Mouse (Mus musculus) embryo, embryonic 9.5 days (tissue): ENCODE data around the gene Rbm25.
"Not testable (repeated sequence)": the region's sequence is repeated elsewhere in the genome, so short reads cannot be mapped to it uniquely, and the experiment has no call there.

Experiments
- DNase-seq: peaks from one replicate; pipeline ENCODE4 v3.0.0-alpha.2; 2017; ENCODE audit errors: extremely low spot score

Rbm25 gene

GRCm38 (mm10) chr12:83630936-83631335, at the start of gene Rbm25:
Rbm25 (plus strand) TSS chr12:83631236.
- DNase-seq, result not testable (repeated sequence)

- DNase-seq, result no peak
Measured at GRCm38 (mm10) chr12:83582106-83582505, 48.9 kb upstream of the Rbm25 start.

GRCm38 (mm10) chr12:83582747-83583146, 48.3 kb upstream of the Rbm25 start:
- no peak for DNase-seq

GRCm38 (mm10) chr12:83586628-83587027, 44.4 kb upstream of the Rbm25 start:
- no peak for DNase-seq

- no peak for DNase-seq
Measured at GRCm38 (mm10) chr12:83591754-83592501, 39.1 kb upstream of the Rbm25 start.

- DNase-seq, result no peak
Measured at GRCm38 (mm10) chr12:83594454-83595040, 36.5 kb upstream of the Rbm25 start.

- DNase-seq, result peak; percentile 10
Measured at GRCm38 (mm10) chr12:83596191-83596954, 34.7 kb upstream of the Rbm25 start.

- DNase-seq, result peak; percentile 94
Measured at GRCm38 (mm10) chr12:83597025-83597501, 34.0 kb upstream of the Rbm25 start, which contains the start of gene Zfyve1. Zfyve1 (minus strand) TSS chr12:83597222.

GRCm38 (mm10) chr12:83597881-83598280, 33.2 kb upstream of the Rbm25 start:
- DNase-seq, result no peak

GRCm38 (mm10) chr12:83602285-83602684, 28.8 kb upstream of the Rbm25 start:
- DNase-seq, result no peak

GRCm38 (mm10) chr12:83606411-83606810, 24.6 kb upstream of the Rbm25 start:
- not testable (repeated sequence) for DNase-seq

- DNase-seq, result no peak
Measured at GRCm38 (mm10) chr12:83617261-83617660, 13.8 kb upstream of the Rbm25 start.

- DNase-seq, result no peak
Measured at GRCm38 (mm10) chr12:83618981-83619380, 12.1 kb upstream of the Rbm25 start.

GRCm38 (mm10) chr12:83620694-83621093, 10.3 kb upstream of the Rbm25 start:
- DNase-seq, result not testable (repeated sequence)

- no peak for DNase-seq
Measured at GRCm38 (mm10) chr12:83622031-83622755, 8.8 kb upstream of the Rbm25 start.

GRCm38 (mm10) chr12:83624321-83624720, 6.7 kb upstream of the Rbm25 start:
- DNase-seq, result no peak

- peak; percentile 98 for DNase-seq
Measured at GRCm38 (mm10) chr12:83631743-83632679, 975 bp downstream of the Rbm25 start.

- DNase-seq, result no peak
Measured at GRCm38 (mm10) chr12:83632680-83633025, 1.6 kb downstream of the Rbm25 start.

- DNase-seq, result no peak
Measured at GRCm38 (mm10) chr12:83633807-83634206, 2.8 kb downstream of the Rbm25 start.

- no peak for DNase-seq
Measured at GRCm38 (mm10) chr12:83641233-83641632, 10.2 kb downstream of the Rbm25 start.

- no peak for DNase-seq
Measured at GRCm38 (mm10) chr12:83643116-83643515, 12.1 kb downstream of the Rbm25 start.
